Mouse (Mus musculus) embryonic facial prominence, embryonic 12.5 days (tissue): ENCODE results near the gene Atl3. TPM values are rescaled to one million over a fixed set of nuclear protein-coding genes. Genes with fewer than 3 reads are reported as not detected.
"Not testable (repeated sequence)": the region's sequence is repeated elsewhere in the genome, so short reads cannot be mapped to it uniquely, and the experiment has no call there.

Experiments used
- ATAC-seq: fragments of 200-750 bp; cut with Nextera tagmentation; 2 replicates; pipeline ENCODE4 v1.8.0; 2017; ENCODE audit not compliant: insufficient number of reproducible peaks, insufficient read depth, low FRiP score, low TSS enrichment
- H3K27ac ChIP-seq: fragments of 300-500 bp; sonication (generic); 2 replicates; pipeline ENCODE4 v1.5.1; 2016; ENCODE audit warnings: mild to moderate bottlenecking
- H3K27me3 ChIP-seq: fragments of 300-500 bp; sonication (generic); 2 replicates; pipeline ENCODE4 v1.6.1; 2016; ENCODE audit warnings: mild to moderate bottlenecking, moderate library complexity
- H3K36me3 ChIP-seq: fragments of 300-500 bp; sonication (generic); 2 replicates; pipeline ENCODE4 v1.6.1; 2016; ENCODE audit warnings: mild to moderate bottlenecking
- H3K4me1 ChIP-seq: fragments of 300-500 bp; sonication (generic); 2 replicates; pipeline ENCODE4 v1.6.1; 2016
- H3K4me2 ChIP-seq: fragments of 300-500 bp; sonication (generic); replicated peaks from 2 replicates; pipeline ENCODE4 v1.6.1; 2016; ENCODE audit warnings: mild to moderate bottlenecking, moderate library complexity
- H3K4me3 ChIP-seq: fragments of 300-500 bp; sonication (generic); 2 replicates; pipeline ENCODE4 v1.5.1; 2016; ENCODE audit warnings: mild to moderate bottlenecking
- H3K9ac ChIP-seq: fragments of 300-500 bp; sonication (generic); 2 replicates; pipeline ENCODE4 v1.6.1; 2016; ENCODE audit warnings: mild to moderate bottlenecking, moderate library complexity
- H3K9me3 ChIP-seq: fragments of 300-500 bp; sonication (generic); 2 replicates; pipeline ENCODE4 v1.6.1; 2016; ENCODE audit warnings: mild to moderate bottlenecking, moderate library complexity
- WGBS: fragments of 180-500 bp; shearing (Covaris S2); methylation state at CpG from one replicate; pipeline ENCODE4 v1.1.7; 2016; 5-methylcytosine and 5-hydroxymethylcytosine counted together
- polyA plus RNA-seq: library from polyadenylated mRNA; unstranded; fragments of >200 nt; fragmentation: Nextera tagmentation; extraction: Ambion mirVana; gene quantifications from 2 replicates; pipeline ENCODE4 v1.2.1, GENCODE M21; 2016

Gene Atl3
- polyA plus RNA-seq, 1 experiment from 2014 or later = 12.9 TPM

DNA sequence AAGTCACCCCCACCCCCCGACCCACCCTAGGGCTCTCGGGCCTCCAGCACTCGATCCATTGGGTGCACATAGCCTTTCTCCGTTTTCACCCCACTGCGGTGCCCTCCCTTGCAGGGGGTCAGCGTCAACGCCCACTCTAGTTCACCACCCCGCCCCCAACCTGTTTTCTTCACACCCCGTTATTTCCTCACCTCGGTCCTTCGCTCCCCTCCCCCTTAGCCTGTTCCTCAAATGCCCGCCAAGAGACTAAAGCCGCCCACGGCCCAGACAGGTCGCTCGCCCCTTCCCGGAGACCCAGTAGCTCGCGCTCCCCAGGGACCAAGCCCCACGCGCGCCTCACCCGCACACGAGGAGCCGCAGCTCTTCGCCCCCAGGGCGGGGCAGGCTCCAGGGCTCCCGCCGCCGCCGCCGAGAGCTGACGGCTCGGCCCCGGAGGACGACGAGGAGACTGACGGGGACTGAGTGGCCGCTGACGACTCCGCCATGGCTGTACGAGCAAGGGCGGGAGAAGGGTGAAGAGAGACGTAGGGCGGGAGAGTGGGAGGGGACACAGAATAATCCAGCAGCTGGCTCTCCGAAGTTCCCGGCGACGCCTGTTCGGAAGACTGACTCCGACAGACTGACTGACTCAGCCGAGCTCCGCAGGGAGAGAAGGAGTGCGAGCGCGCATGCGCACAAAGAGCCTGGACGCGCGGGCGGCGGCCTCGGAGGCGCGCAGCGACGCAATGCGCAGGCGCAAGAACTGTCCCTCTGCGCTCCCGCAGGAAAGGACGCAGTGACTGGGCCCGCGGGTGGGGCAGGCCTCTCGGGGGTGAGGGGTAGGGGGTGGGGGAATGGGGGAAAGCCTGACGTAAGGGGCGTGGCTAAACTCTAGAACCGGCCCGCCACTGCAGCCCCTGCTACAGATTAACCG, 11.0 kb upstream of the Atl3 start, which contains the start of gene Rtn3:
Gene Rtn3, minus strand, starts transcription at position 683 of the 913 bp plus-strand sequence.
- peak within 1 kb of the TSS; percentile 99 for H3K27ac ChIP-seq
- no peaks in the 10 kb centered on the region for H3K36me3 ChIP-seq
- H3K4me3 ChIP-seq = peak within 1 kb of the TSS; percentile 98
- no peaks in the 10 kb centered on the region for H3K27me3 ChIP-seq
- peak within 1 kb of the TSS; percentile 98 for H3K9ac ChIP-seq
- peak; percentile 91 for ATAC-seq
- peak within 1 kb of the TSS; percentile 69 for H3K4me2 ChIP-seq
- no peaks in the 10 kb centered on the region for H3K9me3 ChIP-seq
- peaks cover 9% of the 10 kb centered on the region for H3K4me1 ChIP-seq
- WGBS = under 1% methylated on average over 80 of the region's 80 CpGs

DNA sequence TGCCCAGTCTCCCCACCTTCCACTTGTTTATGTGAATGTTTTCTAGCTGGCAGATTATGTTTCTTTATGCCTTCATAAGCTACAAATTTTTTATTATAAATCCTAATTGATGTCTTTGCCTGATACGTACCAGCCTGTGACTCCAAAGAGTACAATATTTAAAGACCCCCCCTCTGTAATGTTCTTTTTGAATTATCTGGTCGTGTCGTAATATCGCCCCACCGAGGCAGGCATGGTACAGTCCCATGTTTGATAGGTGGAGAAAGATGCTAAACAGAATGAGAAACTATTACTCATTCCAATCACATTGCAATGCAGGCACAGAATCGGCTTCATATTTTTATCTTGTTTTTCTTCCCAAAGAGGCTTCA, 10.3 kb upstream of the Atl3 start:
- 4% methylated on average over 6 of the region's 6 CpGs for WGBS
- Histone ChIP-seq H3K4me2 (peak overlapping the region; percentile 69), H3K9ac (no peak overlapping the region; the same call in 1 of the 2 replicates), H3K9me3 (no peaks in the 10 kb centered on the region), H3K27ac (peak overlapping the region; percentile 99; the same call in 1 of the 2 replicates), H3K4me1 (peaks cover 9% of the 10 kb centered on the region), H3K27me3 (no peaks in the 10 kb centered on the region), H3K36me3 (no peaks in the 10 kb centered on the region), H3K4me3 (peak overlapping the region; percentile 98)
- ATAC-seq = peak; percentile 28; the same call in 1 of the 2 replicates

DNA sequence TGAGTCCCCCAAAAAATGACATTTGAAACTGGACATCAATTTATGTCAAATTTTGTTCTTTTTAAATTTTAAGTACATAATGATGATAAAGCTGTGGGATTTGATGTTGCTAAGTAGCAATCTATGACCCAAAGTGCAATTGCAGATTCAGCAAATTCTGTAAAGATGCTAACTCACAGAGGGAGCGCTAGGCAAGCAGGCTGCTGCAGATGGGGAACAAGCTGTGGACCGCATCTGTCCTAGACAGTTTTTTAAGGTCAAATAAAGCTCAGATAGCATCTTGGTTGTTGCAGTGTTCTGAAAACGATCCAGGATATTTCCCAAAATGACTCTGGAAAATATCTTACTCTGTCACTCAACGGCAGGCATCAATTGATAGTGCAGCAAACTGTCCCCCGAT, 9.8 kb upstream of the Atl3 start:
- Histone ChIP-seq H3K4me1 (peaks cover 9% of the 10 kb centered on the region), H3K27ac (no peak overlapping the region), H3K27me3 (no peaks in the 10 kb centered on the region), H3K4me3 (no peak overlapping the region), H3K9me3 (no peaks in the 10 kb centered on the region), H3K9ac (no peak overlapping the region), H3K4me2 (peak overlapping the region; percentile 69; the same call in 1 of the 2 replicates), H3K36me3 (no peaks in the 10 kb centered on the region)
- no peak for ATAC-seq
- WGBS = 63% methylated on average over 5 of the region's 5 CpGs

DNA sequence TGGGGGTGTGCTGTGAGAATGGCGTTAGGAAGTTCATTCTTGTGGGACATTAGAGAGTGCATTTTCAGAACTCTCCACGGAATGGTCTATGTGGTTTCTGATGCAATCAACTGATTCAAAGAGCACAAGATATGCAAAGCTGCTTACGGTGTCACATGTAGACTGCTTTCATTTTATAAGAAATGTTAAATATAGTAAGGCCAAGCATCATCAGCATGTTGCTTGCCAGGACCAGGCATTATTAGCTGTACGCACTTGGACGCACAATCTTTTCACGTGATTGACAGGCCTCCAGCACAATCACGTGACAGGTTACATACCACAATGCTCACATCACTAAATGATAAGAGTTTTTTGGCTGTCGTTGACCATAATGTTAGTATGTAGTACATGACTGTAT, 6.2 kb upstream of the Atl3 start:
- 83% methylated on average over 8 of the region's 8 CpGs for WGBS
- ATAC-seq = no peak
- Histone ChIP-seq H3K27me3 (no peaks in the 10 kb centered on the region), H3K4me2 (no peak overlapping the region), H3K36me3 (no peaks in the 10 kb centered on the region), H3K27ac (no peak overlapping the region), H3K9ac (no peak overlapping the region), H3K4me3 (no peak overlapping the region), H3K9me3 (no peaks in the 10 kb centered on the region), H3K4me1 (no peaks in the 10 kb centered on the region)

DNA sequence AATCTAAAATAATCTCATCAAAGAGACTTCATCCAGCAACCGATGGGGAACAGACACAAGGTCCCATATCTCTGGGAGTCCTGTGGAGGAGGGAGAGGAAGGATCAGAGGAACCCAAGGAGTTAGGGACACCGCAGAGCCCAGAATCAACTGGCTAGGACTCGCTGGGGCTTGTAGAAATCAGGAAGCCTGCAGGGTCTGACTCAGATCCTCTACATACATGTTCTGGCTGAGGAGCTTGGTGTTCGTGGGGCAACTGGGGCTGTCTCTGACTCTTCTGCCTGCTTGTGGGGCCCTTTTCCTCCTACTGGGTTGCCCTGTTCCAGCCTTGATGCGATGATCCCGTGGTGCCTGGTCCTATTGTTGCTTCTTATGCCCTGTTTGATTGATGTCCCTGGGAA, 1.9 kb upstream of the Atl3 start:
- Histone ChIP-seq H3K27me3 (no peaks in the 10 kb centered on the region), H3K4me2 (no peak overlapping the region), H3K9ac (no peak overlapping the region), H3K4me1 (no peaks in the 10 kb centered on the region), H3K36me3 (no peaks in the 10 kb centered on the region), H3K9me3 (no peaks in the 10 kb centered on the region), H3K27ac (no peak overlapping the region), H3K4me3 (no peak overlapping the region)
- ATAC-seq = no peak
- 90% methylated on average over 6 of the region's 6 CpGs for WGBS

DNA sequence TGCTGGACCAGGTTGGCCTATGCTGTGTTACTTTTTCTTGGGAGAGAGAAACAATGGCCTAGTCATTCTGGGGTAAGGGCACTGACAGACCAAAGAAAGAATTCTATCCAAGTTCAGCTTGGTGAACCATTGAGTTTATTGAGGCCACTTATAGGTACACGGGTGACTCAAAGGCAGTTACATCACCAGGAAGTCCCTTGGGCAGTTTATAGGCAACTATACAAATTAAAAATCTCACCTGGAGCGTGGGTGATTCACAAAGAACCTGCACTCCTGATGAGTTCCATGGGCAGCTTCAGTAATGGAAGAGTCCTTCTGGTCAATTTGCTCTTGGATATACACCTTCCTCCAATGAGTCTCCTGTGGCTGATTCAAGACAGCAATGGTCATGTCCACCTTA, 1.2 kb upstream of the Atl3 start:
- Histone ChIP-seq H3K9me3 (no peaks in the 10 kb centered on the region), H3K27ac (no peak overlapping the region), H3K9ac (no peak overlapping the region), H3K27me3 (no peaks in the 10 kb centered on the region), H3K4me2 (no peak overlapping the region), H3K4me1 (0 out of 2 replicates have a peak, but pooled peaks cover 3% of the 10 kb centered on the region), H3K4me3 (no peak overlapping the region), H3K36me3 (no peaks in the 10 kb centered on the region)
- ATAC-seq = no peak
- 92% methylated on average over 2 of the region's 2 CpGs for WGBS

DNA sequence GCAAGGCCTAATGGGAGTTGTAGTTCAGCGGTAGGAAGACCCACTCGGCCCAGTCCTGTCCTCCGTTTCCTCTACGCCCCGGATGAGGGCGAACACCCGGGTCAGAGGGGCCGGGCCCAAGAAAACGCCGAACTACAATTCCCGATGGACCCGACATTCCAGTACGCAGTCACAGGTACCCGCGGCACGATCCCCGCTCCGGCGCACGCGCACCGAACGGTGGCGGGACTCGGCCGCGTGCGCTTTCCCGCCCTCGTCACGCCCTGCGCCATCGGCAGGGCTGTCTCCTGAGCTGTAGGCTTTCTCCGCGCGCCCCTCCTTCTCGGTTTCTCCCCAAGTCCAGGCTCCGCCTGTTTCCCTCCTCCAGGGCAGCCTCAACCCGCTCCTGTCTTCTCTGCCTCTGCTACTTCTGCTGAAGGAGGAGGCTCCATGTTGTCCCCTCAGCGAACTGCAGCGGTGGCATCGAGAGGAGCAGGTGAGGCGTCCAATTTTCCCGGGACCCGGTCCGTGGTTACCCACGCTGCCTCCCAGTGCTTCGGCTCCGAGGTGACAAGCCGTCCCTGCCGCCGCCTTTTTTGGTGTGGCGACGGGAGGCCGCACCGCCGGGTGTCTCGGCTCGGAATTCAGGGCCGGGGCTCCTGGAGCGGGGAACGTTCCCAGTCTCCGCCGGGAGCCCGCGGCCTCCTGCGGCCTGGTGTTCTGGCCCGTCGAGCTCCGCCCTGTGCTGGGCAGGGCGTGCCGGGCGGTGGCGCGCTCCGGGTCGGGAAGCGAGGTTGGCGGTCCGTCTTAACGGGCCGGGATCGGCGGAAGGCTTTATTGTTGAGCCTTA, 561 bp downstream of the Atl3 start:
- peak overlapping the region; percentile 82 for H3K9ac ChIP-seq
- 0 out of 2 replicates have a peak, but pooled peaks cover 3% of the 10 kb centered on the region for H3K4me1 ChIP-seq
- ATAC-seq = peak; percentile 97
- no peaks in the 10 kb centered on the region for H3K27me3 ChIP-seq
- WGBS = under 1% methylated on average over 84 of the region's 84 CpGs
- H3K4me3 ChIP-seq = peak overlapping the region; percentile 68
- peak overlapping the region; percentile 65 for H3K4me2 ChIP-seq
- peak overlapping the region; percentile 98 for H3K27ac ChIP-seq
- no peaks in the 10 kb centered on the region for H3K36me3 ChIP-seq
- no peaks in the 10 kb centered on the region for H3K9me3 ChIP-seq

DNA sequence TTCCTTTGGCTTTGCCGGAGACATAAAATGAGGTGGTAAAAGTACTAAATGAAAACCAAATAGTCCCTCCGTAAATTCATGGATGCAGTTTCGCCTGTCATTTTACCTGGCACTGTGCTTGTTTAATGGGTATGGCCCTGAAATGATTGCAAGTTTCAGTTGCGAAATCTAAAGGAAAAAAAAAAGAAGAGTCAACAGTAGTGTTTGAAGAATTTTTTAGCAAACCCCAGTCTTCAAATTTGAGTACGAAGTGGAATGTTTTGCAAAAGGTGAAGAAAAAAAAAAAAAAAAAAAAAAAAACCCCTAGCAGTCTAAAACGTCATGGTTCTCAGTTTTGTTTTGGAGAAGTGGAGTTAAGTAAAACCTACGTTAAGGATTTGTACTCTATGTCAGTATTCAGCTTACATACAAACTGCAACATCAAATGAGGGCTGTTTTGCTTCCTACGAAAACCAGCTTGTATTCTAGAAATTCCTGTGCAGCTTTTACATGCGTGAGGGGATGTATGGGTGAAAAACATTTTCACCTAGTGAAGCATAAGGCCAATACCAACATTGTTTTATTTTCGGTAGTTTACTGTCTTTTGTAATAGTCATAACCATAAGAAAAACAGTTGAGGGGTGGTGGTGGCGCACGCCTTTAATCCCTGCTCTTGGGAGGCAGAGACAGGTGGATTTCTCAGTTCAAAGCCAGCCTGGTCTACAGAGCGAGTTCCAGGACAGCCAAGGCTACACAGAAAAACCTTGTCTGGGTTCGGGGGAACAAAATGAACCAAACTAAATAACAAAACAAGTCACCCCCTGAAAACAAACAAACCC, 1.6 kb downstream of the Atl3 start:
- no peaks in the 10 kb centered on the region for H3K36me3 ChIP-seq
- WGBS = 46% methylated on average over 14 of the region's 14 CpGs
- H3K27me3 ChIP-seq = no peaks in the 10 kb centered on the region
- no peak overlapping the region for H3K27ac ChIP-seq
- no peaks in the 10 kb centered on the region for H3K9me3 ChIP-seq
- ATAC-seq = no peak
- peak overlapping the region; percentile 82; the same call in 1 of the 2 replicates for H3K9ac ChIP-seq
- peak overlapping the region; percentile 65 for H3K4me2 ChIP-seq
- H3K4me3 ChIP-seq = peak overlapping the region; percentile 68
- 0 out of 2 replicates have a peak, but pooled peaks cover 3% of the 10 kb centered on the region for H3K4me1 ChIP-seq

DNA sequence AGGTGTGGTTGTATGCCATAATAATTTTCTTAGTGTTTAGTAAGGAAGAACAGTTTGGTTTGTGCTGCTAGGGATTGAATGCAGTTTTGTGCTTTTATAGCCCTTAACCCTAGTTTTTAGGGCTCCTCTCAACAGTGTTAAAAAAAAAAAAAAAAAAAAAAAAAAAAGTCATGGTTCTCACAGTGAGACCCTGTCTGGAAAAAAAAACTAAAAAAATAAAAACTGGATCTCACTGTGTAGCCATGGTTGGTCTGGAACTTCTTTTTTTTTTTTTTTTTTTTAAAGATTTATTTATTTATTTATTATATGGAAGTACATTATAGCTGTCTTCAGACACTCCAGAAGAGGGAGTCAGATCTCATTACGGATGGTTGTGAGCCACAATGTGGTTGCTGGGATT, 2.2 kb downstream of the Atl3 start:
- not testable (repeated sequence) for H3K9me3 ChIP-seq, H3K27ac ChIP-seq, H3K4me3 ChIP-seq, H3K36me3 ChIP-seq, H3K4me1 ChIP-seq, H3K4me2 ChIP-seq, H3K27me3 ChIP-seq, ATAC-seq, H3K9ac ChIP-seq
- WGBS = 79% methylated on average over 1 of the region's 1 CpGs

DNA sequence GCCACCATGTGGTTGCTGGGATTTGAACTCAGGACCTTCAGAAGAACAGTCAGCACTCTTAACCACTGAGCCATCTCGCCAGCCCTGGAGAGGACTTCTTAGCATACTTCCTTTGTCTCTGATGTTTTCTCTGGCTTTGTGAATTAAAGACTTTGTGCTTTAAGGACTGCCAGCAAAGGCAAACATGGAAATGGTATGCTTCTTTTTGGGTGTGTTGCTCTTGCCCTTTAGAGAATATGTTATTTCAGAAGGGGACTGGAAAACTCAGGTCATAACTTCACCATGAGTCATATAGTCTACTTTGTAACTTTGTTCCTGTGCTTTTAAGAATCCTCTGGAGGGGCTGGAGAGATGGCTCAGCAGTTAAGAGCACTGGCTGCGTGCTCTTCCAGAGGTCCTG, 5.0 kb downstream of the Atl3 start:
- no peak for ATAC-seq
- no peaks in the 10 kb centered on the region for H3K9me3 ChIP-seq
- no peaks in the 10 kb centered on the region for H3K27me3 ChIP-seq
- H3K4me3 ChIP-seq = no peak overlapping the region
- no peak overlapping the region for H3K9ac ChIP-seq
- H3K4me2 ChIP-seq = no peak overlapping the region
- 0 out of 2 replicates have a peak, but pooled peaks cover 3% of the 10 kb centered on the region for H3K4me1 ChIP-seq
- no peaks in the 10 kb centered on the region for H3K36me3 ChIP-seq
- 94% methylated on average over 2 of the region's 2 CpGs for WGBS
- no peak overlapping the region for H3K27ac ChIP-seq

DNA sequence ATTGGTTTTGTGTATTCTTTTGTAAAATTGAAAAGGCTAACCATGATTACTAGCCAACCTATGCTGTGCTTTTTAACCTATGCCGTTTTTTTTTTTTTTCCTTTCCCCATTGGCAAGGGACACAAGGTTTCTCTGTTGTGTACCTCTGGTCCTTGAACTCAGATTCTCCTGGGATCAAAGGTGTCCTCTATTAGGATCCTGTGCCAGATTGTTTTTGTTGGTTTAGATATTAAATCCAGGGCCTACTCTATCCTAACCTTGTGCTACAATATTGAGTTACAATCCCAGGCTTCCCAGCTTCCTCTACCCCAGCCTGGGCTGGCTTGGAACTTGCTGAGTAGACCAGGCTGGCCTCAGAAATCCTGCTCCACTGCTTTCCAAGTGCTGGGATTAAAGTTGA, 6.9 kb downstream of the Atl3 start:
- no peaks in the 10 kb centered on the region for H3K36me3 ChIP-seq
- H3K27ac ChIP-seq = no peak overlapping the region
- no peak overlapping the region for H3K4me2 ChIP-seq
- WGBS = 77% methylated on average over 1 of the region's 1 CpGs
- H3K9me3 ChIP-seq = no peaks in the 10 kb centered on the region
- H3K4me3 ChIP-seq = no peak overlapping the region
- H3K9ac ChIP-seq = no peak overlapping the region
- H3K27me3 ChIP-seq = no peaks in the 10 kb centered on the region
- no peak for ATAC-seq
- 0 out of 2 replicates have a peak, but pooled peaks cover 3% of the 10 kb centered on the region for H3K4me1 ChIP-seq
